Mouse (Mus musculus): Measurements from ENCODE around the gene Ceacam16. TPM values are rescaled to one million over a fixed set of nuclear protein-coding genes. Genes with fewer than 3 reads are reported as not detected.

The Ceacam16 gene
- not detected in 2 replicates for total RNA-seq (2014; fragmentation: Nextera tagmentation)
- not detected in 2 replicates for total RNA-seq (2017)

DNA sequence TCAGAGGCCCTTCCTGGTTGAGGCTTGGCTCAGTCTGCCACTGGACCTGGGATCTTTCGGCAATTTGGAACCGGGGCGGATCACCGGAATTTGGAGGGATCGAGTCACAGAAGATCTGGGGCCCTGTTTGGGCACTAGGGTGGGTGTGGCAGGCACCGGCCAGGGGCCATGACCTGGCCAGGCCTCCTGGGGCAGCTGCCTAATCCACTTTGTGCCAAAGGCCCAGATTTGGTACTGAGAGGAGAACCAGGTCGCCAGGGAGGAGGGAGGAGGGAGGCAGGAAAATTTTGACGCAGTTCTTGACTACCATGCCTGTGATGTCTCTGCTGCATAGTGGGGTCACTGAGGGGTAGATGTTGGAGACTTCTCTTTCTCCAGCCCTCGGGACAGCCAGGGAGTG is at the start of gene Ceacam16:
Ceacam16 (minus strand) TSS at position 101 of the 400 bp plus-strand sequence.
- no peak for ATAC-seq (replicated peaks; ENCODE audit: low FRiP score, low TSS enrichment, poor library complexity, severe bottlenecking)

GRCm38 (mm10) chr7:19910421-19911291 is 49.6 kb upstream of the Ceacam16 start:
- peak; percentile 88 for ATAC-seq (replicated peaks; ENCODE audit: low FRiP score, low TSS enrichment, poor library complexity, severe bottlenecking)

DNA sequence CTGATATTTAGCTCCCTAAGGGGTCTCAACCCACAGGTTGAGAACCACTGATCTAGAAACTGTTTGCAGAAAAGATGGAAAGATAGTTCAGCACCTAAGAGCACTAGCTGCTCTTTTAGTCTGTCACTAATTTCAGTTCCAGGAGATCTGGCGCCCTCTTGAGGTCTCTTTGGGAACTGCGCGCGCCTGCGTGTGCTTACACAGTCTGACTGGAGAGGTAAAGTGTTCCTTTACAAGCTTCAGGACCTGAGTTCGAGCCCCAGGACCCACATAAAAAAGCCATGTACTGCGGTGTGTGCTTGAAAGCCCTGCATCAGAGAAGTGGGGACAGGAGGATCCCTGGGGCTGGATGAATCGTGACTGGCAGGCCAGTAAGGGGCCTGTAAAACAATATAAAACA is 28.8 kb upstream of the Ceacam16 start:
- no peak for ATAC-seq (replicated peaks; ENCODE audit: low FRiP score, low TSS enrichment, poor library complexity, severe bottlenecking)

- no peak for ATAC-seq (replicated peaks; ENCODE audit: low FRiP score, low TSS enrichment, poor library complexity, severe bottlenecking)
Measured at GRCm38 (mm10) chr7:19887849-19888248, 26.8 kb upstream of the Ceacam16 start, which contains the start of gene Ceacam19. TSS of gene Ceacam19 (minus strand) at chr7:19887965.

- no peak for ATAC-seq (replicated peaks; ENCODE audit: low FRiP score, low TSS enrichment, poor library complexity, severe bottlenecking)
Measured at GRCm38 (mm10) chr7:19880754-19881153, 19.7 kb upstream of the Ceacam16 start.

DNA sequence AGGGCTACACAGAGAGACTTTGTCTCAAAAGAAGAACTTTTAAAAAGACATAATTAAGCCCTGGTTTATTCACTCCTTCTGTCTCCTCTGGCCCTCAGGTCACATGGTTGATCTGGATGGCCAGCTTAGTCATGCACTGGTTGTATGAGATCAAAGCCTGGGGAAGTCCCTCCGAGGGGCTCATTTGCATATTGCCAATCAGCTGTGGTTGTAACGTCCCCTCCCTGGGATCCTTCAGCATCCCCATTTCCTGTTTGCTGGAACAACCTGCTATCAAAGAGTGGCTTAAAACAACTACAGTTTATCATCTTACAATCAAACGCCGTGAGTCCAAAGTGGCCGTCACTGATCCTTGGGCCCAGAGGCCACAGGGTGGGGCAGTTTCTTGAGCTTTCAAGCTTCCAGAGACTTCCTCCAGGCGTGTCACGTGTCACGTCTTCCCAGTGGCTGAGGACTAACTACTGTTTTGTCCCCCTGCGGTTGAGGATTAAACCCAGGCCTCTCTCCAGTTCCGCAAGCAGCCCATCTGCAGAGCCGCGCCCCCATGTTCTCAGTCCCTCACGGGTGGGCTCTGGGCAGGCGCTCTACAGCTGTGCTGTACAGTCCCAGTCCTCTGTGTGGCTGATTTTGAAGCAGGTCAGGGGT is 15.8 kb upstream of the Ceacam16 start:
- ATAC-seq (replicated peaks; ENCODE audit: low FRiP score, low TSS enrichment, poor library complexity, severe bottlenecking): peak; percentile 63

DNA sequence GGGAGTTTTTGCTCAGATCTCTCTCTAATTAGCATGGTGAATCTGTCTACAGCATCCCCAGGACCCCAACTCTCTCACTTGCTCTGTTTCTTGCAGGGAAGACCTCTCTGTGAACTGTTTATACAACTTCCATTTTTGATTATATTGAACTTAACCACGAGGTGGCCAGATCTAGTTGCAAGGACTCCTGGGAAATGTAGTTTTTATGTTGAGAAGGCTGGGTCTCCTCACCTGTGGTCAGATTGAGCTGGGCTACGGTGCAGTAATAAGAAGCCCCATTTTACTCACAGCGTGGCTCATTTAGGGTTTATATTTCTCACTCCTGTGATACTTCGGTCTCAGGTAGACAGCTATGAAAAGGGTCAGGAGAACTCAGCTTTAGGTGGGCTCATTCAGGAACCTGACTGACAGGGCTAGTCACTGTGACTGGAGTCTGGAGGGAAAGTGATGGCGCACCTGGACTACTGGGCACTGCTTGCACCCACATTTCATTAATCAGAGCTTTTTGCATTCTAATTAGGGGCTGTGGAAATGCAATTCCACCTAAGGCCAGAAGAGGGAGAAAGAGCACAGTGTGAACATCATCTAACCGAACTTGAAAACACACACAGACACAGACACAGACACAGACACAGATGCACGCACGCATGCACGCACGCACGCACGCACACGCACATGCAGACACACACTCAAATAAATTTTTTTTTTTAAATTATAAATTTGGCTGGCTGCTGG is 15.0 kb upstream of the Ceacam16 start:
- peak; percentile 78 for ATAC-seq (replicated peaks; ENCODE audit: low FRiP score, low TSS enrichment, poor library complexity, severe bottlenecking)

- ATAC-seq (replicated peaks; ENCODE audit: low FRiP score, low TSS enrichment, poor library complexity, severe bottlenecking): no peak
Measured at GRCm38 (mm10) chr7:19871943-19872601, 11.0 kb upstream of the Ceacam16 start.

DNA sequence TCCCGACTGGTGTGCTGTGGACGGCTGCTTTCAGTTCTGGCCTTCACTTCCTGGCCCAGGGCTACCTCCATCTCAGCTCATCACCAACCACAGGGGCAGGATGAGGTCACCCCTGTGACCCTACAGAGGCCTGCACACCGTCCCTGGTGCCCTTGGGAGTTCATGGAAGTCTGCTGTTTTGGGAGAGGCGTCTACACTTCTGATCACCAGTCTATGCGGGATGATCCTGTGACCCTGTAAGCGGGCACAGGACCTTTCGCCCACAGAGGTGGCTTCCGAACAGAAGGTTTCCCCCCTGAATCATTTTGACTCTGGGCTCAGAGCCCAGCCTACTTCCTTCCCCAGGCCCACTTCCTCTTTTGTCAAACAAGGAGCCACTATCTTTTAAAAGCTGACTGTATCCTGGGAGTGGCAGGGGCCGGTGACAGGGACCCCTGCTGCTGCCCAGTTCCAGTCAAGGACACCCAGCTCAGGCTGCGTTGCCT is 10.1 kb upstream of the Ceacam16 start:
- peak; percentile 51 for ATAC-seq (replicated peaks; ENCODE audit: low FRiP score, low TSS enrichment, poor library complexity, severe bottlenecking)

GRCm38 (mm10) chr7:19867751-19868399 is 6.8 kb upstream of the Ceacam16 start:
- no peak for ATAC-seq (replicated peaks; ENCODE audit: low FRiP score, low TSS enrichment, poor library complexity, severe bottlenecking)

DNA sequence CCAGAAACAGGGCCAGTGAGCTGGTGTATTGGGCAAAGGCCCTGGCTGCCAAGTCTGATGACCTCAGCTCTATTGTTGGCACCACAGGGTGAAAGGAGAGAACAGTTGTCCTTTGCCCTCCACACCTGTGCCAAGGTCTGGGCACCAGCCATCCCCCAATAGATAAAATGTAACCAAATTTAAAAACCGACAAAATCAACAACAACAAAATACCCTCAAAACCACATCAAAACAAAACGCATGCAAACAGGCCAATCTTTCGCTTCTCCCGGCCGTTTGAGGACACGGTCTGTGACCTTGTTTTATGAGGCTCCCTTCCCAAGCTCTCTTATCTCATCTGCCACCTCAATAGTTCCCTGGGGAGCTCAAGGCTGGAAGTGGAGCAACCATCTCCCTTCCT is 5.4 kb upstream of the Ceacam16 start:
- no peak for ATAC-seq (replicated peaks; ENCODE audit: low FRiP score, low TSS enrichment, poor library complexity, severe bottlenecking)

GRCm38 (mm10) chr7:19865246-19866036 is 4.3 kb upstream of the Ceacam16 start:
- ATAC-seq (replicated peaks; ENCODE audit: low FRiP score, low TSS enrichment, poor library complexity, severe bottlenecking): no peak

- no peak for ATAC-seq (replicated peaks; ENCODE audit: low FRiP score, low TSS enrichment, poor library complexity, severe bottlenecking)
Measured at GRCm38 (mm10) chr7:19864241-19864640, 3.1 kb upstream of the Ceacam16 start.

DNA sequence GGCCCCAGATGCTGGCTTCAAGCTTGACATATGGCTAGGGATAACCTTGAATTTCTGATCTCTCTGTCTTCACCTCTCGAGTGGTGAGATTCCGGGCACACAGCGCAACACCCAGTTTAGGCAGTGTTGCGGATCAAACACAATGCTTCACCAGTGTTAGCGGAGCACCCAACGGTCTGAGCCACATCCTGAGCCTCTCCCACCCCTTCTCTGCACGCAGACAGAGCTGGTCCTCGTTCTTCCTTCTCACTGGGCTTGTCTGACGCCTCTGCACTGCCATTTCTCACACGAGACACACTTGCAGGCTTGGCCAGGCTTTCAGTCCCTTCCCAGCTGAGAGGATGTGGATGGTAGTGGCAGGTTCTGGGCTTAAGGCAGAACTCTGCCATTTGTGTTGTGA is 1.4 kb downstream of the Ceacam16 start:
- ATAC-seq (replicated peaks; ENCODE audit: low FRiP score, low TSS enrichment, poor library complexity, severe bottlenecking): no peak

DNA sequence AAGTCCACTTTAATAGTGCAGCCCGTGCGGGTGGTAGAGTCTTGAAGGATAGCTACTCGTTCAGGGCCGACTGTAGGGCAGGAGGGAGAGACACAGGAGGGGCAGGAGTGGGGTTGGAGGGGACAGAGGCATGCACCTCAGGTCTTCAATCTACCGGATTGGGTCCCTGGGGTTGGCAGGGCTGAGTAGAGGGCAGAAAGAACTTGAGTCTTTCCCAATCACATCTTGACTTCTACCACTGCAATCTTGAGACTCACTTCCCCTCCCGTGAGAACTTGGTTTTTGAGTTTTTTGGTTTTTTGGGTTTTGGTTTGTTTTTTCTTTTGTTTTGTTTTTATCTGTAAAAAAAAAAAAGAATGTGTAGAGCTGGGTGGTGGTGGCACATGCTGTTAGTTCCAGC is 4.8 kb downstream of the Ceacam16 start:
- ATAC-seq (replicated peaks; ENCODE audit: low FRiP score, low TSS enrichment, poor library complexity, severe bottlenecking): no peak

DNA sequence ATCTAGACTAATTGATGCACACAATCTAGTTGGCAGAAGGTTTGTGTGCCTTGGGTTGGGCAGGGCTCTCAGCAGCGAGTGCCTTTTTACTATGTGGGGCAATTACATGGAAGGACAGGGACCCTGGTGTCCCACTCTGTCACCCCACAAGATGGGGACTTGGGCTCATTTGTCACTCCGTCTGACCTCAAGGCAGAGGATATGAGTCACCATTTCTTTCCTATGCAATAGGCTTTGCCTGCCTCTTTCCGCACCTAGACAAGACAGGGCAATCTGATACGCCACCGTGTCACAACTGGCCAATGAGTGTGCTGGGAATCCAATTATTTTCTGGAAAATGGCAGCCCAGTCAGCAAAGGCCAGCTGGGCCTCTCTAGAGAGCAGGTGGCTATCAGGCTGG is 5.4 kb downstream of the Ceacam16 start:
- no peak for ATAC-seq (replicated peaks; ENCODE audit: low FRiP score, low TSS enrichment, poor library complexity, severe bottlenecking)

- no peak for ATAC-seq (replicated peaks; ENCODE audit: low FRiP score, low TSS enrichment, poor library complexity, severe bottlenecking)
Measured at GRCm38 (mm10) chr7:19853526-19853925, 7.6 kb downstream of the Ceacam16 start.

DNA sequence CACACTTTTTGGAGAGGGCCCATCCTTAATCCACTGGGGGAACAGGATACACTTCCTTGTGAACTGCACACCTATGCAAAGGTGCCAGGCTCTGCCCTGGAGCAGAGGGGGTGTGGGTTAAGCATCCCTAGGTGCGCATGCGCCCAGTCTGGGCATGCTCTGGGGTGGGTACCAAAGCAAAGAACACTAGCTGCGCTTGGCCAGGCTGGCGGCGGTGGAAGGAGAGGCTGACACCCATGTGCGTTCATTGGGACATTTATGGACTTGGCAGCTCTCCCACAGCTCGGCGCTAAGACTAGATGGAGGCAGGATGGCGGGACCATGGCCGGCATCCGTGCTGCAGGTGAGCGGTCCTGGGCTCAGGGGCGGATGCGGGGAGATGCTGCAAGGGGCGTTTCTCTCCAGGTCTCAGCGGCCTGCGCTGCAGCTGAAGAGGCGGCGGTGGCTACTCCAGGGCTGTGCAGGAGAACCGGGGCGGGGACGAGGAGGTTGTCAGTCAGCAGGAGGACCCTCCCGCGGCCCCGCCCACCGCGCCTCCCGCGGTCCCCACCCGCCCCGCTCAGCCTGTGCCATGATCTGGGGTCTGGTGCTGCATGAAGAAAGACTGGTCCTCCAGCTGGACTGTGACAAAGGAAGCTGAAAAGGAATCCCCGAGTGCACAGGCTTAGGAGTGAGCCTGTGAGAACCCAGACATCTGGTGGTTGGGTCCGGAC is 9.1 kb downstream of the Ceacam16 start, which contains the start of gene Gm19345:
Gm19345 (plus strand) TSS at position 146 of the 713 bp plus-strand sequence.
- no peak for ATAC-seq (replicated peaks; ENCODE audit: low FRiP score, low TSS enrichment, poor library complexity, severe bottlenecking)
